Mouse (Mus musculus) granulocyte monocyte progenitor cell, adult 5-6 weeks (primary cell): ENCODE measurements around the gene Myog. TPM values are rescaled to one million over a fixed set of nuclear protein-coding genes. Genes with fewer than 3 reads are reported as not detected.
"Not testable (repeated sequence)": the region's sequence is repeated elsewhere in the genome, so short reads cannot be mapped to it uniquely, and the experiment has no call there.

Experiments
- ATAC-seq: replicated peaks from 2 replicates; pipeline ENCODE4 v1.8.0; 2016; ENCODE audit warnings: mild to moderate bottlenecking, moderate TSS enrichment, inconsistent platforms; ENCODE audit not compliant: poor library complexity, severe bottlenecking
- total RNA-seq, 2 experiments: library from RNA; stranded (forward) in 1 of 2; stranded (reverse) in 1 of 2; fragments of 200-712, 200-1000 nt in 1 of 2; fragments of >200 nt in 1 of 2; fragmentation: Nextera tagmentation in 1 of 2; gene quantifications; 2 replicates each; pipeline ENCODE4 v1.2.3; 2014 to 2017

Gene Myog
- not detected in 2 replicates for total RNA-seq (2014; fragmentation: Nextera tagmentation)
- not detected in 2 replicates for total RNA-seq (2017)

DNA sequence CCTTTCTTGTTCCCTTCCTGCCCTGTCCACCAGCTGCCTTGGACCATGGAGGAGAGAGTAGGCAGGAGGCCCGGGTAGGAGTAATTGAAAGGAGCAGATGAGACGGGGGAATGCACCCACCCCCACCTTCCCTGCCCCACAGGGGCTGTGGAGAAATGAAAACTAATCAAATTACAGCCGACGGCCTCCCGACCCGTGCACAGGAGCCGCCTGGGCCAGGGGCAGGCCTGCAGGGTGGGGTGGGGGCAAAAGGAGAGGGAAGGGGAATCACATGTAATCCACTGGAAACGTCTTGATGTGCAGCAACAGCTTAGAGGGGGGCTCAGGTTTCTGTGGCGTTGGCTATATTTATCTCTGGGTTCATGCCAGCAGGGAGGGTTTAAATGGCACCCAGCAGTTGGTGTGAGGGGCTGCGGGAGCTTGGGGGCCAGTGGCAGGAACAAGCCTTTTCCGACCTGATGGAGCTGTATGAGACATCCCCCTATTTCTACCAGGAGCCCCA, at the start of gene Myog:
Gene Myog (plus strand): TSS at position 392 of the 502 bp plus-strand sequence.
- no peak for ATAC-seq

GRCm38 (mm10) chr1:134240701-134241100, 49.1 kb upstream of the Myog start:
- ATAC-seq = no peak

DNA sequence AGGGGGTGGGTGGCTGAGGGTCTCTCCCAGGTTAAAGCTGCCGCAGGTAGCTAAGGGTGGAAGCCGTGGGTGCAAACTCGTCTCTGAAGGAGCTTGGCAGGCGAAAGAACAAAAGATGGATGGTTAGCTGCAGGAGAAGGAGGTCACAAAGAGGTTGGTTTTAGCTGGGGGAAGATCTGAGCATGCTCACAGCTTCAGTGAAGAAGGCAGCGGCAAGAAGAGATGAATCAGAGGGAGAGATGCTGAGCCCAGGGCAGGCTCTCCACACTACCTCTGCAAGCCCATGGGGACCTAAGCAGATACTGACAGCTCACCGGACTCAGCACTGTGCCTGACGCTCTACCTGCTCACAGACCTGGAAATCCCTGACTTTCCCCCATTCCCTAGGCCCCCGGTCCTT, 48.5 kb upstream of the Myog start:
- ATAC-seq = no peak

DNA sequence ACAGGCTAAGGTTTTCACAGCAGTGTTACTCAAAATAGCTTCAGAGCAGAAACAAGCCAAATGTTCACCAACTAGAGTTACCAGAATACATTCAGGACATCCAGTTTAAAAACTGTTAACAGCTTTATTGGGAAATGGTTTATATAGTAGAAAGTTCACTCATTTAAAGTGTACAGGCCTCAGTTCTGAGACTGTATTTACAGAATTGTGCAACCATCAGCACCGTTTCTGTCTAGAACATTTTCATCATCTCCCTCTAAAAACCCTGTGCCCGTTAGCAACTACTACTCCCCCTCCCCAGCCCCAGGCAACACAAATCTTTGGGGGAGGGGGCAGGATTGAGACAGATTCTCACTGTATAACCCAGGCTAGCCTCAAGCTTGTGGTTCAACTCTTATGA, 47.5 kb upstream of the Myog start:
- no peak for ATAC-seq

DNA sequence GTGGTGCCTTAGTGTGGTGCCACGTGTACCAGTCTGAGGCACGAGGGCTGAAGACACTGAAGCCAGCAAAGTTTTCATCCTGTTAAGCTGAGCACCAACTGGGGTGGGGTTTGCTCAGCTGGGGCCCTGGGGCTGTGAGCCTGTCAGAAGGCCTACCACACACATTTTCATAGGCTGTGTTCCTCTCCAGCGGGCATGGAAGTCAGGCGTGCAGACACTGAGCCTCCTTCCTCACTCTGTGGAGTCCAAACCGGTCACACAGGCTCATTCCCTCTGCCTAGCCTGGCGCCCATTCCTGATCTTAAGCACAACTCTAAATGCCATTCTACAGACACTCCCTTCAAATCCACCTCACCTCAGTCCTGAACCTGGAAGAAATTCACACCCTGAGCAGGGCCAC, 46.3 kb upstream of the Myog start:
- no peak for ATAC-seq

DNA sequence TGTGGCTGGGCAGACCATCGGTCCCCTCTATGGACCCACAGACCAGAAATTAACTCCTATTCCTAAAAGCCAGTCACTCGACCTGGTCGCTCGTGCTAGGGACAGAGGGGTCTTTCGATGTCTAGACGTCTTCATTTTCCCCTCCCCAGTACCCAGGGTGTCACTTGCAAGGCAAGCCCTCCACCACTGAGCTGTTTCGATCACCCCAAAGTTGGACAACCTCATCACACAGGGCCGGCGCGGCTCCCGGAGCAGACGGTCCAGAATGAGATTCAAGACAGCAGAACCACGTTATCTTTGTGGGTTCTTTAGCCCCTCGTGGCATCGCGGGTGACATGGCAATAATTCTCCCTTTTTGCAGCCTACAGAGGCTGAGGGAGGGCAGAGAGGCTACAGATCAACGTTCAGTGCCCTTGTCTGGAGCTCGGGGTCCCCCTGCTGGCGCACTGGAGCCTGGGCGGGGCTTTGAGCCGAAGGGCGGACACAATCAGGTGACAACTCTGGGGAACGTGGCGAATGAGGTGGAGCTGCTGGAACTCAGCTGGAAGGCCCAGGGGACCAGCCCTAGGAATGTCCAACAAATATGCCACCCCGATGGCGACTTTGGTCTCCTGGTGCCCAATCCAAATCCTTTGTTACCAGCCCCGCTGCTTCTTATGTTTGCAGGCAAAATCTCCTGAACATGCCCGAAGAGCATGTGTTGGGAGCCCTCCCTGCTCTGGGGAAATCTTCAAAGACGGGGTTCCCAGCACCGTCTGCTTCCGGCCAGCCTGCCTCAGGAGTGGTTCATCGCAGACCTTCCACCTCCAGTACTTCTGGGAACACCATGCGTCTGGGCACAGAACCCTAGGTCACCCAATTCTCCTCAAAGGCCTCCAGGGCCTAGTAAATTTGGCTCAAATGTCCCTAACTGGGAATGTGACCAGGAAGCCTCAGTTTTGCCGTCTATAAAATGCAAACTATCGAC, 45.6 kb upstream of the Myog start:
- ATAC-seq = peak; percentile 95

DNA sequence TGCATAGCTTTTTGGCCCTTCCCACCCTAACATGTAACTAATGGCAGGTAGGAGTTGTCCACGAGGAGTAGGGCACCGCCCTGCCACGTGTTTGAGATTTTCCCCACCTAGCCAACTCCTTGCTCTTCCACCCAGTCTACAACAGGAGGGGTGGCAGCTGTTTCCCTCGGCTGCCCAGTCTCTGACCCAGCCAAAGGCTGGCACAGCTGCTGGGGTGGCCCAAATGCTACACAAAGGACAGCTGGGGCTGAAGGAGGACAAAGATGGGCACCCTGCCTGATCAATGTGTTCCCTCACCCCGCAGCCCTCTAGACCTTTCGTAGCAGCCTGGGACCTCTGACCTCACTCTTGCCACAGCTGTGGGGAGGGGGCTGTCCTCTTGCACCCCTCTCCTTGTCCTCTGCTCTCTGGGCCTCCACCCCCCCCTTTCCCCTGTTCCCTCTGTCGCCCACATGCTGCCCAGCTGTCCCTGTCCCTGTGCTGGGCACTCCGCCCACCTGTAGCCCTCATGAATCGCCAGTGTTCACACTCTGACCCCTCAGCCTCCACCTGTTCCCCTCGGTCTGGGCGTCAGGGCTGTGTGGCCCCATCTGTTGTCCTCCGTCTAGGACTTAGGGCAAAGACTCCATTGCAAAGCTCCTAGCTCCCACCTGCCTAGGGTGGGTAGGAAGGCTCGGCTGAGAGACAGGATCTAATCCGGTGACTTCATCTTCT, 44.6 kb upstream of the Myog start:
- ATAC-seq = no peak

GRCm38 (mm10) chr1:134246590-134246989, 43.2 kb upstream of the Myog start:
- no peak for ATAC-seq

DNA sequence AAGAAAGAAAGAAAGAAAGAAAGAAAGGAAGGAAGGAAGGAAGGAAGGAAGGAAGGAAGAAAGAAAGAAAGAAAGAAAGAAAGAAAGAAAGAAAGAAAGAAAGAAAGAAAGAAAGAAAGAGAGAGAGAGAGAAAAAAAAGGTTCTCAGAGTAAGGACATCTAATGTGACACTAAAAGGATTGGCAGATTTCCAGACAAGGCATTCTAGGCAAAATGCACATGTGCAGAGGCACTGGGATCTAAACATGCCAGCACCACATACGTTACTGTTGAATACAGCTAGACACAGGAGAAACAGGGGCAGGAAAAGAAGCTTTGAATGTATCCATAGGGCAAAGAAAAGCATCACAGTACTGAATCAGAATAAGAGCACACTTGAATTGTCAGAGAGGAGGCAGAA, 40.1 kb upstream of the Myog start:
- ATAC-seq = not testable (repeated sequence)

DNA sequence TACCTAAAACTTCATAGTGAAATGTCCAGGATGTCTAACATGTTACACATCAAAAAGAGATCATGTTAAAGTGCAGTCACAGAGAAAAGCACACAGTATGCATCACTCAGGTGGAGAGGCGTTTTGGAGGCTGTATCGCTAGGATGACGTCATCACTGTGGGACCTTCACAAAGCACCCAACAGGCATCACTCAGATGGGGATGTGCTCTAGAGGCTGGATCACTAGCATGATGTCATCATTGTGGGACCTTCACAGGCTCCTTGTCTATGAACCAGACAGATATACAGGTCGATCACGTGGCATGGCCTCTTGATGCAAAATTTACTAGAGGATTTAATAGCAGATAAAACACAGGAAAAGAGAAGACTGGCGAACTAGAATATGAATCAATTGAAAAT, 25.4 kb upstream of the Myog start:
- no peak for ATAC-seq

GRCm38 (mm10) chr1:134265797-134266196, 24.0 kb upstream of the Myog start:
- ATAC-seq = no peak

DNA sequence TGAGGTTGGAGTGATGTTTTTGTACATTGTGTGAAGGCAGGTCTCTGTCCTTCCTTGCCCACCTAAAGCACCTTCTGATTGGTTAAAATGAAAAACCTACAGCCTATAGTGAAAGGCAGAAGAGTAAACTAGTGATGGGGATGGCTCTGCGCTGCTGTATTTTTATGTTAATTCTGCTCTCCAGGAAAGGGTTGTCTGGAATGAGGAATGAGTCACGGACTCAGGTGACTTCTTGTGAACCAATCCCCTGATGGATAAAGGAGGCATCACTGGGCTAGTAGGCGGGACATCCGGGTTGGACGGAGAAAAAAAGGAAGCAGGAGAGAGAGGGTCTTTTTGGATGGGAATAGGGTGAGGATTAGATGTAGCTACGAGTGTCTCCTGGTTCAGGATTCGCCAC, 19.8 kb upstream of the Myog start:
- no peak for ATAC-seq

DNA sequence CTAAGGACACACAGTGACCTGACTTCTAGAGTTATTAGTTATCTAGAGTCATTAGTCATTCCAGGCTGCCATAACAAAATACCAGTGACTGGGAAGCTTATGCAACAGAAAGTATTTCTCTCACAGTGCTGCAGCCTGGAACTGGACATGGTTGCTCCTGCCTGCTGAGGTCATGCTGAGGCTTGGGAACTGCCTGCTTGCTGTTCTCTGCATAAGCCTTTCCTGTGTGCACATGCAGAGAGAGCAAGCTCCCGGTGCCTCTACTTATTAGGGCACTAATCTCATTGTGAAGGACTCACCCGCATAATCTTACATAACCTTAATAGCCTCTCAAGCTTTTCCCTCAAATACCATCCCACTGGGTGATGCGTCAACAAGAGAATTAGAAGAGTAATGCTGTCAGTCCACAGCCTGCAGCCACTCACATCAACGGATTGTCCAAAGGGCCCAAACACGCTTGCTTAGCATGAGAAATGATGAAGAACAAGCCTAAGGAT, 17.0 kb upstream of the Myog start:
- ATAC-seq = no peak

DNA sequence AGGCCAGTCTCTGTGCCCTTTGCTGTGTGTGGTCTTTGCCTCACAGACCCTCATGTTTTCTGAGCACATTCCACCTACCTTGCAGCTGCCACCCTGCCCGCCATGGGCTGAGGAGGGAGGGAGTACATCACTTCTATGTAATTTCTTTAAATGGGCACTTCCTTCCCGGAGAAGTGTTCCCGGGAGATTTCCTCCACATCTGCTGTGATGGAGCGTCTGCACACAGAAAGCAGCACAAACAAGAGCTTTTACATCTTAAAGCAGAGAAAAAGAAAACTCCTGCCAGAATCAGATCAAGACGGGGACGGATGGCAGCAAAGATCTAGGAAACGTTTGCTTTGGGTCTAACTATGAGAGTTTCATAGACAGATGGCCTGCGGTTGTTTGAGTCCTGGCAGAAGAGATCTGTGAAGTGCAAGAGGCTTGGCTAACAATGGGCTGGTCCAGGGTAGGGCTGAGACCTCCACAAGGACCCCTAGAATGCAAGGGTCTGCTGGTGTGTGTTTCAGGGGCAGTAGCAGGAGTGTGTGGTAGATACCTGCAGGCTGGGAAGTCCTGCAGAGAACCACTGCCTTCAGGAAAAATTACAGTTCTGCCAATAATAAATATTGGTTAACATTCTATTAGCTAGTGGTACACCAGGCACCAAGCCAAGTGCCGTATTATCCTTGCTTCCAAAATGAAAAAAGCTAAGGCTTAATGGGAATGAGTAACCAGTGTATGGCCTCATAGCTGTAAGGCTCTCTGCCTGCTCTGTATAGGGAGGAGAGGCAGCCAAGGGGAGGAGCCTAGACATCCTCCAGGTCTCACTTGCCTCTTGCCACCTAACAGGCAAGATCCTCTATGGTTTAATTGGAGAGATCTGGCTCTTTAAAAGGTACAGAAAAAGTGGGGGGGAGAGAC, 16.0 kb upstream of the Myog start:
- ATAC-seq = no peak

- ATAC-seq = no peak
These were observed 15.3 kb upstream of the Myog start for GRCm38 (mm10) chr1:134274483-134274920.

GRCm38 (mm10) chr1:134275616-134276464, 13.9 kb upstream of the Myog start:
- ATAC-seq = no peak

- ATAC-seq = no peak
These were observed 13.0 kb upstream of the Myog start for GRCm38 (mm10) chr1:134276823-134277222.

GRCm38 (mm10) chr1:134280174-134280573, 9.6 kb upstream of the Myog start:
- no peak for ATAC-seq

- no peak for ATAC-seq
These were observed 8.2 kb upstream of the Myog start for GRCm38 (mm10) chr1:134281563-134281962.
